Mouse (Mus musculus): ENCODE results near the gene Gm21767. TPM values are rescaled to one million over a fixed set of nuclear protein-coding genes. Genes with fewer than 3 reads are reported as not detected.
"Not testable (repeated sequence)": the region's sequence is repeated elsewhere in the genome, so short reads cannot be mapped to it uniquely, and the experiment has no call there.

Gene Gm21767
- not detected for total RNA-seq (2021)
- long read RNA-seq, experiment 1 = 0 reads
- long read RNA-seq, experiment 2 = 0 reads

DNA sequence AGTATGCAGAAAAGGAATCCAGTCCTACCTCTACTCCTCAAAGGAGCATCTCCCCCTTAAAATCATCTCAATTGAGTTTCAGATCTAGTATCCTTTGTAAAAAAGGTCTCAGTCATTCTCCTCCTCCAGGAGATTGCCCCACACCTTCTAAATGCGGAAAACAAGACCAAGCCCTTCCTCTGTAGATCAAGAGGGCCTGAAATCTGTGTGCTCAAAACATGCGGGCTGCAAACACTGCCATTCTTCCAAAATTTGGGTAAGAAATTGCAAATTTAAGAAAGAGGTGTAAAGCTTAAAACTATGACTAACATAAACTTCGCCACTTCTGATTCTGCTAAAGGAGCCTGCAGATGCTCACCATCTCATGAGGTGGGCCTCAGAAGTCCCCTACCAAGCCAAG, at the start of gene Gm21767:
Gene Gm21767 (plus strand): TSS at position 301 of the 400 bp plus-strand sequence.
- not testable (repeated sequence) for DNase-seq
